Mouse (Mus musculus): ENCODE data around the gene Tmem106c.

Tmem106c gene

GRCm38 (mm10) chr15:97999546-97999945, 35.5 kb downstream of the Tmem106c start:
- no peak for DNase-seq (ENCODE audit: inconsistent age in 2 of 2, low spot score in 1 of 2)

- DNase-seq (ENCODE audit: inconsistent age in 2 of 2, low spot score in 1 of 2), result no peak
Observed at GRCm38 (mm10) chr15:97999991-98000390, 36.0 kb downstream of the Tmem106c start.

- DNase-seq (ENCODE audit: inconsistent age in 2 of 2, low spot score in 1 of 2), result peak in 1 of 2 experiments; percentile 43
Observed at GRCm38 (mm10) chr15:98001321-98002112, 37.5 kb downstream of the Tmem106c start.

- no peak for DNase-seq (ENCODE audit: inconsistent age in 2 of 2, low spot score in 1 of 2)
Observed at GRCm38 (mm10) chr15:98002113-98002990, 38.4 kb downstream of the Tmem106c start.

- no peak for DNase-seq (ENCODE audit: inconsistent age in 2 of 2, low spot score in 1 of 2)
Observed at GRCm38 (mm10) chr15:98002991-98003821, 39.2 kb downstream of the Tmem106c start.

- DNase-seq (ENCODE audit: inconsistent age in 2 of 2, low spot score in 1 of 2), result peak in 1 of 2 experiments; percentile 36
Observed at GRCm38 (mm10) chr15:98003822-98004739, 40.1 kb downstream of the Tmem106c start, which contains the start of gene Col2a1. Col2a1 (minus strand) TSS chr15:98004695.

- no peak for DNase-seq (ENCODE audit: inconsistent age in 2 of 2, low spot score in 1 of 2)
Observed at GRCm38 (mm10) chr15:98004740-98005159, 40.8 kb downstream of the Tmem106c start.

- no peak for DNase-seq (ENCODE audit: inconsistent age in 2 of 2, low spot score in 1 of 2)
Observed at GRCm38 (mm10) chr15:98005181-98005580, 41.2 kb downstream of the Tmem106c start.

- DNase-seq (ENCODE audit: inconsistent age in 2 of 2, low spot score in 1 of 2), result no peak
Observed at GRCm38 (mm10) chr15:98012810-98013209, 48.8 kb downstream of the Tmem106c start.

- DNase-seq (ENCODE audit: inconsistent age in 2 of 2, low spot score in 1 of 2), result no peak
Observed at GRCm38 (mm10) chr15:98017925-98018324, 53.9 kb downstream of the Tmem106c start.

- DNase-seq (ENCODE audit: inconsistent age in 2 of 2, low spot score in 1 of 2), result no peak
Observed at GRCm38 (mm10) chr15:98019047-98019446, 55.0 kb downstream of the Tmem106c start.

Data from adrenal gland, adult (tissue).